Mouse (Mus musculus) MEL (cell line): ENCODE results near the gene Fam160a1. TPM values are rescaled to one million over a fixed set of nuclear protein-coding genes. Genes with fewer than 3 reads are reported as not detected.

Experiments used
- DNase-seq: peaks from one replicate; pipeline ENCODE4 v3.0.0; 2011; ENCODE audit warnings: low read depth, low spot score
- H3K27ac ChIP-seq: 2 replicates; pipeline ENCODE4 v1.5.1; 2012; ENCODE audit warnings: low read depth, mild to moderate bottlenecking, control low read depth, low read length, moderate library complexity; ENCODE audit not compliant: control insufficient read depth
- H3K27me3 ChIP-seq, 2 experiments: fragments of 150-350 bp in 1 of 2; sonication (generic) in 1 of 2; 2 replicates each; pipeline ENCODE4 v1.6.1; 2012; ENCODE audit warnings: low read length in 2 of 2, mild to moderate bottlenecking in 2 of 2, improper control_type of control experiment in 1 of 2, moderate library complexity in 1 of 2; ENCODE audit not compliant: insufficient read depth in 2 of 2, control insufficient read depth in 1 of 2
- H3K36me3 ChIP-seq, 2 experiments: 2 replicates each; pipeline ENCODE4 v1.6.1; 2012 to 2014; ENCODE audit warnings: low read length in 2 of 2, improper control_type of control experiment in 1 of 2, inconsistent platforms in 1 of 2, mild to moderate bottlenecking in 1 of 2; ENCODE audit not compliant: insufficient read depth in 2 of 2, control insufficient read depth in 1 of 2
- H3K4me1 ChIP-seq, 2 experiments: fragments of 150-350 bp in 1 of 2; sonication (generic) in 1 of 2; 2 replicates each; pipeline ENCODE4 v1.6.1; 2012; ENCODE audit warnings: low read length in 2 of 2, improper control_type of control experiment in 1 of 2, mild to moderate bottlenecking in 1 of 2; ENCODE audit not compliant: insufficient read depth in 2 of 2, control insufficient read depth in 1 of 2
- H3K4me3 ChIP-seq, 2 experiments: fragments of 150-350 bp in 1 of 2; sonication (generic) in 1 of 2; 2 replicates each; pipeline ENCODE4 v1.5.1; 2012; ENCODE audit warnings: low read depth in 2 of 2, low read length in 2 of 2, mild to moderate bottlenecking in 2 of 2, moderate library complexity in 2 of 2, control low read depth in 1 of 2, improper control_type of control experiment in 1 of 2; ENCODE audit not compliant: control insufficient read depth in 1 of 2, insufficient read depth in 1 of 2
- H3K79me2 ChIP-seq: 2 replicates; pipeline ENCODE4 v1.6.1; 2012; ENCODE audit warnings: mild to moderate bottlenecking, low read length, moderate library complexity; ENCODE audit not compliant: control insufficient read depth, poor library complexity, insufficient read depth
- H3K9ac ChIP-seq: 2 replicates; pipeline ENCODE4 v1.6.1; 2012; ENCODE audit warnings: low read depth, mild to moderate bottlenecking, control low read depth, low read length, moderate library complexity; ENCODE audit not compliant: control insufficient read depth, poor library complexity, severe bottlenecking
- H3K9me3 ChIP-seq: fragments of 150-350 bp; sonication (generic); replicated peaks from 2 replicates; pipeline ENCODE4 v1.6.1; 2012; ENCODE audit warnings: mild to moderate bottlenecking, low read length, improper control_type of control experiment, moderate library complexity; ENCODE audit not compliant: insufficient read depth
- CHD1 ChIP-seq: IDR thresholded peaks from 2 replicates; pipeline ENCODE4 v1.6.1; 2012; ENCODE audit warnings: low read depth, mild to moderate bottlenecking, inconsistent platforms, low read length, improper control_type of control experiment
- CHD2 ChIP-seq: IDR thresholded peaks from 2 replicates; pipeline ENCODE4 v1.6.1; 2011; ENCODE audit warnings: low read length, improper control_type of control experiment
- E2F4 ChIP-seq: IDR thresholded peaks from 2 replicates; pipeline ENCODE4 v1.6.1; 2011; ENCODE audit warnings: low read depth, low read length, improper control_type of control experiment, borderline replicate concordance
- ELF1 ChIP-seq: IDR thresholded peaks from 2 replicates; pipeline ENCODE4 v1.6.1; 2014; ENCODE audit warnings: low read depth, mild to moderate bottlenecking, inconsistent platforms, low read length, improper control_type of control experiment, moderate library complexity
- EP300 ChIP-seq, 2 experiments: IDR thresholded peaks; 2 replicates each; pipeline ENCODE4 v1.6.1; 2011; ENCODE audit warnings: improper control_type of control experiment in 2 of 2, low read length in 2 of 2, low read depth in 1 of 2, mild to moderate bottlenecking in 1 of 2
- ETS1 ChIP-seq: IDR thresholded peaks from 2 replicates; pipeline ENCODE4 v1.6.1; 2012; ENCODE audit warnings: low read depth, mild to moderate bottlenecking, inconsistent platforms, low read length, improper control_type of control experiment, moderate library complexity
- JUND ChIP-seq: IDR thresholded peaks from 2 replicates; pipeline ENCODE4 v1.6.1; 2011; ENCODE audit warnings: low read depth, mild to moderate bottlenecking, improper control_type of control experiment, low read length
- KAT2A ChIP-seq: conservative IDR thresholded peaks from 2 replicates; pipeline ENCODE4 v1.6.1; 2012; ENCODE audit warnings: low read depth, low read length, improper control_type of control experiment, inconsistent platforms
- MAZ ChIP-seq: IDR thresholded peaks from 2 replicates; pipeline ENCODE4 v1.6.1; 2012; ENCODE audit warnings: low read depth, mild to moderate bottlenecking, inconsistent platforms, low read length, improper control_type of control experiment
- MEF2A ChIP-seq: IDR thresholded peaks from 2 replicates; pipeline ENCODE4 v1.6.1; 2014; ENCODE audit warnings: low read depth, mild to moderate bottlenecking, inconsistent platforms, low read length, improper control_type of control experiment; ENCODE audit not compliant: poor library complexity, insufficient replicate concordance, severe bottlenecking; ENCODE audit errors: extremely low read depth
- MYC ChIP-seq: IDR thresholded peaks from 2 replicates; pipeline ENCODE4 v1.6.1; 2011; ENCODE audit warnings: low read depth, mild to moderate bottlenecking, low read length, improper control_type of control experiment, moderate library complexity
- NELFE ChIP-seq: IDR thresholded peaks from 2 replicates; pipeline ENCODE4 v1.6.1; 2011; ENCODE audit warnings: low read depth, low read length, improper control_type of control experiment
- NRF1 ChIP-seq: IDR thresholded peaks from 2 replicates; pipeline ENCODE4 v1.6.1; 2014; ENCODE audit warnings: low read depth, mild to moderate bottlenecking, inconsistent platforms, low read length, improper control_type of control experiment, moderate library complexity; ENCODE audit not compliant: poor library complexity, insufficient read depth, severe bottlenecking
- POLR2AphosphoS5 ChIP-seq: IDR thresholded peaks from 2 replicates; pipeline ENCODE4 v1.6.1; 2012; ENCODE audit warnings: low read depth, borderline replicate concordance, mild to moderate bottlenecking, inconsistent platforms, low read length, moderate library complexity, mixed read lengths
- RAD21 ChIP-seq: IDR thresholded peaks from 2 replicates; pipeline ENCODE4 v1.6.1; 2011; ENCODE audit warnings: mild to moderate bottlenecking, low read depth, low read length, improper control_type of control experiment
- SIN3A ChIP-seq: IDR thresholded peaks from 2 replicates; pipeline ENCODE4 v1.6.1; 2012; ENCODE audit warnings: low read length, improper control_type of control experiment, inconsistent platforms
- SMC3 ChIP-seq: IDR thresholded peaks from 2 replicates; pipeline ENCODE4 v1.6.1; 2011; ENCODE audit warnings: low read depth, low read length, improper control_type of control experiment
- TAL1 ChIP-seq: IDR thresholded peaks from 2 replicates; pipeline ENCODE4 v1.6.1; 2012; ENCODE audit warnings: mild to moderate bottlenecking, inconsistent platforms, low read length, moderate library complexity, mixed read lengths
- TBP ChIP-seq: IDR thresholded peaks from 2 replicates; pipeline ENCODE4 v1.8.0; 2011; ENCODE audit warnings: low read depth, low read length, improper control_type of control experiment
- USF1 ChIP-seq: IDR thresholded peaks from 2 replicates; pipeline ENCODE4 v1.6.1; 2014; ENCODE audit warnings: low read depth, mild to moderate bottlenecking, inconsistent platforms, low read length, improper control_type of control experiment, moderate library complexity
- USF2 ChIP-seq, 2 experiments: IDR thresholded peaks; 2 replicates each; pipeline ENCODE4 v1.6.1; 2011 to 2012; ENCODE audit warnings: improper control_type of control experiment in 2 of 2, low read length in 2 of 2, borderline replicate concordance in 1 of 2, inconsistent platforms in 1 of 2, low read depth in 1 of 2, mild to moderate bottlenecking in 1 of 2; ENCODE audit not compliant: insufficient read depth in 1 of 2
- ZC3H11A ChIP-seq: IDR thresholded peaks from 2 replicates; pipeline ENCODE4 v1.6.1; 2012; ENCODE audit warnings: low read depth, mild to moderate bottlenecking, inconsistent platforms, low read length, improper control_type of control experiment
- ZNF384 ChIP-seq: IDR thresholded peaks from 2 replicates; pipeline ENCODE4 v1.6.1; 2012; ENCODE audit warnings: low read depth, mild to moderate bottlenecking, inconsistent platforms, low read length, improper control_type of control experiment
- polyA plus RNA-seq, 2 experiments: library from polyadenylated mRNA; stranded (reverse) in 1 of 2; unstranded in 1 of 2; fragments of >175 nt in 1 of 2; fragments of >200 nt in 1 of 2; gene quantifications; 2 replicates each; pipeline versions ENCODE4 v1.2.1 to v1.2.4; 2012; ENCODE audit warnings: low replicate concordance in 2 of 2, low read depth in 1 of 2; ENCODE audit not compliant: insufficient read length in 2 of 2, insufficient read depth in 1 of 2, missing spikeins in 1 of 2
- total RNA-seq: library from RNA; depleted of rRNA; stranded (reverse); fragments of 300-350 nt; gene quantifications from 2 replicates; pipeline ENCODE4 v1.2.3, GENCODE M21; 2012

Gene Fam160a1
- total and polyA plus RNA-seq, 3 experiments, result not detected

GRCm38 (mm10) chr3:85715764-85716297 is 101.3 kb downstream of the Fam160a1 start:
- Histone ChIP-seq H3K4me3 (no peak overlapping the region), H3K9me3 (no peaks in the 10 kb centered on the region), H3K9ac (no peak overlapping the region), H3K36me3 (no peaks in the 10 kb centered on the region), H3K4me1 (0 out of 4 replicates have a peak, but pooled peaks cover 0 to 3% of the 10 kb centered on the region in 2 experiments), H3K27ac (no peak overlapping the region), H3K27me3 (peaks cover 0 to 2% of the 10 kb centered on the region in 2 experiments; a peak in 1 of 4 replicates), H3K79me2 (no peaks in the 10 kb centered on the region)
- no peak for DNase-seq
- TF ChIP-seq ELF1 (no peak), MAZ (no peak), ETS1 (no peak), POLR2AphosphoS5 (no peak), RAD21 (no peak), USF2 (IDR thresholded peaks at IDR 0.05; ENCODE audit: borderline replicate concordance in 1 of 2, insufficient read depth in 1 of 2, low read depth in 1 of 2, low read length in 2 of 2) (no peak), CHD1 (no peak), USF1 (no peak), ZC3H11A (no peak), KAT2A (no peak), SMC3 (no peak)

GRCm38 (mm10) chr3:85713936-85714709 is 103.0 kb downstream of the Fam160a1 start:
- no peaks in the 10 kb centered on the region for H3K36me3 ChIP-seq
- no peak for DNase-seq

More at GRCm38 (mm10) chr3:85713936-85714709, 103.0 kb downstream of the Fam160a1 start:
- TF ChIP-seq EP300 (IDR thresholded peaks at IDR 0.05; ENCODE audit: low read depth in 1 of 2, low read length in 2 of 2), result no peak
- no peak for TF ChIP-seq MEF2A
- no peak for TF ChIP-seq NELFE
- no peak for TF ChIP-seq SIN3A
- TF ChIP-seq CHD1, result no peak
- no peak for TF ChIP-seq NRF1
- TF ChIP-seq CHD2, result no peak
- TF ChIP-seq MAZ, result no peak
- no peak for TF ChIP-seq E2F4
- TF ChIP-seq USF1, result no peak
- no peak for TF ChIP-seq ZNF384
- no peak for TF ChIP-seq MYC
- no peak for TF ChIP-seq ETS1
- no peak for TF ChIP-seq TBP
- no peak for TF ChIP-seq JUND
- no peak for TF ChIP-seq TAL1
- TF ChIP-seq USF2 (IDR thresholded peaks at IDR 0.05; ENCODE audit: borderline replicate concordance in 1 of 2, insufficient read depth in 1 of 2, low read depth in 1 of 2, low read length in 2 of 2), result no peak
- no peak overlapping the region for H3K27ac ChIP-seq
- H3K79me2 ChIP-seq, result no peaks in the 10 kb centered on the region
- no peak overlapping the region for H3K4me3 ChIP-seq
- H3K4me1 ChIP-seq, result 0 out of 4 replicates have a peak, but pooled peaks cover 0 to 3% of the 10 kb centered on the region in 2 experiments
- H3K9ac ChIP-seq, result no peak overlapping the region
- no peaks in the 10 kb centered on the region; a peak in 1 of 4 replicates for H3K27me3 ChIP-seq
- no peaks in the 10 kb centered on the region for H3K9me3 ChIP-seq
